8 mouse cellular contexts compared by ENCODE assay signal in genomic region chr10:42862806-42863205, GRCm38 (mm10). TPM values are rescaled to one million over a fixed set of nuclear protein-coding genes. Genes with fewer than 3 reads are reported as not detected.
A peak's percentile ranks its signal among the peaks of the same experiment; 100 is the strongest.
DNase-seq lines count a peak whose midpoint lies in the region; ATAC-seq and TF ChIP-seq lines count a peak whose summit lies in the region.

No protein-coding gene starts in this region.

- TF ChIP-seq CTCF in MEL (IDR thresholded peaks at IDR 0.05 in 2 of 3, conservative IDR thresholded peaks at IDR 0.05 in 1 of 3; ENCODE audit: control insufficient read depth in 1 of 3, insufficient read depth in 1 of 3, low read depth in 2 of 3, low read length in 3 of 3, poor library complexity in 1 of 3, severe bottlenecking in 1 of 3) = no peak

- TF ChIP-seq EP300 in MEL (IDR thresholded peaks at IDR 0.05; ENCODE audit: low read depth in 1 of 2, low read length in 2 of 2) = no peak

- peaks cover 53% of the 10 kb centered on the region for H3K4me1 ChIP-seq in forebrain, embryonic 15.5 days
- peaks cover 54% of the 10 kb centered on the region for H3K4me1 ChIP-seq in forebrain, embryonic 10.5 days
- peaks cover 51% of the 10 kb centered on the region for H3K4me1 ChIP-seq in limb, embryonic 12.5 days (replicated peaks)
- peaks cover 55% of the 10 kb centered on the region for H3K4me1 ChIP-seq in limb, embryonic 10.5 days
- H3K4me1 ChIP-seq in MEL (ENCODE audit: control insufficient read depth in 1 of 2, insufficient read depth in 2 of 2, low read length in 2 of 2) = no peaks in the 10 kb centered on the region; a peak in 1 of 4 replicates
- peaks cover 42% of the 10 kb centered on the region for H3K4me1 ChIP-seq in midbrain, embryonic 16.5 days (ENCODE audit: control insufficient read depth, insufficient read depth, low read length)

- no peak for ATAC-seq in forebrain, embryonic 15.5 days (replicated peaks)
- no peak for ATAC-seq in limb, embryonic 12.5 days (ENCODE audit: insufficient number of reproducible peaks, insufficient read depth, low FRiP score, low TSS enrichment, low read depth)
- no peak for ATAC-seq in midbrain, embryonic 16.5 days

- H3K9me3 ChIP-seq in forebrain, embryonic 15.5 days = no peaks in the 10 kb centered on the region
- H3K9me3 ChIP-seq in forebrain, embryonic 10.5 days = no peaks in the 10 kb centered on the region
- no peaks in the 10 kb centered on the region for H3K9me3 ChIP-seq in limb, embryonic 12.5 days
- H3K9me3 ChIP-seq in limb, embryonic 10.5 days (replicated peaks) = no peaks in the 10 kb centered on the region
- no peaks in the 10 kb centered on the region for H3K9me3 ChIP-seq in MEL (replicated peaks; ENCODE audit: insufficient read depth, low read length)
- H3K9me3 ChIP-seq in midbrain, embryonic 16.5 days (replicated peaks; ENCODE audit: control insufficient read depth, low read length, poor library complexity, severe bottlenecking) = no peaks in the 10 kb centered on the region

- no peak overlapping the region for H3K27ac ChIP-seq in forebrain, embryonic 15.5 days (replicated peaks)
- H3K27ac ChIP-seq in forebrain, embryonic 10.5 days = no peak overlapping the region
- H3K27ac ChIP-seq in limb, embryonic 12.5 days = no peak overlapping the region
- H3K27ac ChIP-seq in limb, embryonic 10.5 days = no peak overlapping the region
- no peak overlapping the region for H3K27ac ChIP-seq in MEL (ENCODE audit: control insufficient read depth, low read depth, low read length)
- no peak overlapping the region for H3K27ac ChIP-seq in midbrain, embryonic 16.5 days (ENCODE audit: low read length)

- H3K27me3 ChIP-seq in forebrain, embryonic 15.5 days = peaks cover 8% of the 10 kb centered on the region; the same call in 1 of the 2 replicates
- H3K27me3 ChIP-seq in forebrain, embryonic 10.5 days (ENCODE audit: poor library complexity, severe bottlenecking) = peaks cover 82% of the 10 kb centered on the region
- no peaks in the 10 kb centered on the region for H3K27me3 ChIP-seq in limb, embryonic 12.5 days
- H3K27me3 ChIP-seq in limb, embryonic 10.5 days (ENCODE audit: low read depth, poor library complexity, severe bottlenecking) = no peaks in the 10 kb centered on the region
- H3K27me3 ChIP-seq in MEL (ENCODE audit: control insufficient read depth in 1 of 2, insufficient read depth in 2 of 2, low read length in 2 of 2) = no peaks in the 10 kb centered on the region; a peak in 1 of 4 replicates
- no peaks in the 10 kb centered on the region for H3K27me3 ChIP-seq in midbrain, embryonic 16.5 days (ENCODE audit: control insufficient read depth, insufficient read depth, low read depth, low read length)

- 73% methylated on average over 4 of the region's 4 CpGs for WGBS in forebrain, embryonic 15.5 days
- WGBS in forebrain, embryonic 10.5 days = 87% methylated on average over 4 of the region's 4 CpGs
- 68% methylated on average over 4 of the region's 4 CpGs for WGBS in limb, embryonic 12.5 days
- WGBS in limb, embryonic 10.5 days = 79% methylated on average over 4 of the region's 4 CpGs
- WGBS in midbrain, embryonic 16.5 days = 83% methylated on average over 4 of the region's 4 CpGs

- H3K4me2 ChIP-seq in forebrain, embryonic 15.5 days (replicated peaks) = peak overlapping the region; percentile 53
- peak overlapping the region; percentile 45 for H3K4me2 ChIP-seq in limb, embryonic 12.5 days
- H3K4me2 ChIP-seq in midbrain, embryonic 16.5 days (ENCODE audit: low read length) = peak overlapping the region; percentile 59

- no peak for DNase-seq in forebrain, embryonic 10.5 days (ENCODE audit: extremely low spot score, low spot score)
- no peak for DNase-seq in limb, embryonic 10.5 days (ENCODE audit: low spot score)
- peak; percentile 30 for DNase-seq in MEL (ENCODE audit: low read depth, low spot score)
- DNase-seq in natural killer cell, adult 2 months (ENCODE audit: low spot score in 2 of 2) = no peak
- DNase-seq in spleen, postnatal 10 days (ENCODE audit: low spot score in 2 of 2) = no peak

- no peaks in the 10 kb centered on the region for H3K36me3 ChIP-seq in forebrain, embryonic 15.5 days
- no peaks in the 10 kb centered on the region for H3K36me3 ChIP-seq in forebrain, embryonic 10.5 days (replicated peaks)
- H3K36me3 ChIP-seq in limb, embryonic 12.5 days = no peaks in the 10 kb centered on the region
- H3K36me3 ChIP-seq in limb, embryonic 10.5 days = no peaks in the 10 kb centered on the region
- no peaks in the 10 kb centered on the region for H3K36me3 ChIP-seq in MEL (ENCODE audit: control insufficient read depth in 1 of 2, insufficient read depth in 2 of 2, low read length in 2 of 2)
- H3K36me3 ChIP-seq in midbrain, embryonic 16.5 days (ENCODE audit: control insufficient read depth, insufficient read depth, low read length) = no peaks in the 10 kb centered on the region

- TF ChIP-seq POLR2A in MEL (IDR thresholded peaks at IDR 0.05; ENCODE audit: control insufficient read depth in 1 of 2, insufficient read depth in 1 of 2, low read depth in 1 of 2, low read length in 2 of 2, poor library complexity in 1 of 2) = no peak

- H3K4me3 ChIP-seq in forebrain, embryonic 15.5 days = 0 out of 2 replicates have a peak overlapping the region, but pooled peaks have one; percentile 2
- H3K4me3 ChIP-seq in forebrain, embryonic 10.5 days = no peak overlapping the region
- H3K4me3 ChIP-seq in limb, embryonic 12.5 days (replicated peaks) = no peak overlapping the region
- no peak overlapping the region for H3K4me3 ChIP-seq in limb, embryonic 10.5 days
- H3K4me3 ChIP-seq in MEL (ENCODE audit: control insufficient read depth in 1 of 2, insufficient read depth in 1 of 2, low read depth in 2 of 2, low read length in 2 of 2) = peak overlapping the region; percentile 14 to 69; a peak in 3 of 4 replicates
- no peak overlapping the region for H3K4me3 ChIP-seq in midbrain, embryonic 16.5 days (ENCODE audit: low read depth, low read length)

- no peak for TF ChIP-seq RAD21 in MEL (IDR thresholded peaks at IDR 0.05; ENCODE audit: low read depth, low read length)

- H3K9ac ChIP-seq in forebrain, embryonic 15.5 days (replicated peaks) = no peak overlapping the region
- H3K9ac ChIP-seq in limb, embryonic 12.5 days (replicated peaks) = no peak overlapping the region
- no peak overlapping the region; the same call in 1 of the 2 replicates for H3K9ac ChIP-seq in MEL (ENCODE audit: control insufficient read depth, low read depth, low read length, poor library complexity, severe bottlenecking)
- no peak overlapping the region for H3K9ac ChIP-seq in midbrain, embryonic 16.5 days (ENCODE audit: low read depth, low read length)

- no peaks in the 10 kb centered on the region for H3K79me2 ChIP-seq in MEL (ENCODE audit: control insufficient read depth, insufficient read depth, low read length, poor library complexity)

TF ChIP-seq in MEL, 35 proteins besides CTCF, POLR2A, EP300 and RAD21:
- TF ChIP-seq GATA1 (IDR thresholded peaks at IDR 0.05; ENCODE audit: low read depth, low read length) (no peak), TBP (IDR thresholded peaks at IDR 0.05; ENCODE audit: low read depth, low read length) (no peak), CHD1 (IDR thresholded peaks at IDR 0.05; ENCODE audit: low read depth, low read length) (no peak), MEF2A (IDR thresholded peaks at IDR 0.05; ENCODE audit: extremely low read depth, insufficient replicate concordance, low read depth, low read length, poor library complexity, severe bottlenecking) (no peak), MAFK (IDR thresholded peaks at IDR 0.05; ENCODE audit: borderline replicate concordance, low read depth, low read length) (no peak), NRF1 (IDR thresholded peaks at IDR 0.05; ENCODE audit: insufficient read depth, low read depth, low read length, poor library complexity, severe bottlenecking) (no peak), MAZ (IDR thresholded peaks at IDR 0.05; ENCODE audit: low read depth, low read length) (no peak), ZNF384 (IDR thresholded peaks at IDR 0.05; ENCODE audit: low read depth, low read length) (no peak), MYC (IDR thresholded peaks at IDR 0.05; ENCODE audit: low read depth, low read length) (no peak), TAL1 (IDR thresholded peaks at IDR 0.05; ENCODE audit: low read length) (no peak), ZC3H11A (IDR thresholded peaks at IDR 0.05; ENCODE audit: low read depth, low read length) (no peak), BHLHE40 (IDR thresholded peaks at IDR 0.05; ENCODE audit: borderline replicate concordance, low read depth, low read length) (no peak), E2F4 (IDR thresholded peaks at IDR 0.05; ENCODE audit: borderline replicate concordance, low read depth, low read length) (no peak), HCFC1 (IDR thresholded peaks at IDR 0.05; ENCODE audit: low read depth, low read length) (no peak), ZKSCAN1 (IDR thresholded peaks at IDR 0.05; ENCODE audit: low read depth, low read length) (no peak)
TF ChIP-seq in MEL: peak in this region for 0.

RNA-seq across cellular contexts. Expression of gene Scml4, which starts 2.6 kb away (rescaled TPM):
- 9.2 and 9.6 TPM in 2 replicates for polyA plus RNA-seq in forebrain, embryonic 15.5 days (2015; fragmentation: Nextera tagmentation; extraction: Ambion mirVana)
- 0.19 and 0.36 TPM in 2 replicates for polyA plus RNA-seq in forebrain, embryonic 10.5 days (2016; fragmentation: Nextera tagmentation; extraction: Ambion mirVana)
- 0.33 and 0.89 TPM in 2 replicates for polyA plus RNA-seq in limb, embryonic 12.5 days (2016; fragmentation: Nextera tagmentation; extraction: Ambion mirVana)
- polyA plus RNA-seq in limb, embryonic 10.5 days (2016; fragmentation: Nextera tagmentation; extraction: Ambion mirVana) = 0.13 and 0.16 TPM in 2 replicates
- 0.08 TPM in 1 of 2 replicates, not detected in the other for total RNA-seq in MEL (2012; rRNA removed)
- polyA plus RNA-seq in MEL (2012; ENCODE audit: insufficient read depth in 1 of 2, insufficient read length in 2 of 2, low read depth in 1 of 2, low replicate concordance in 2 of 2, missing spikeins in 1 of 2) = under 1 TPM in 1 of 2 experiments, not detected in 1; 0.03 TPM
- 19.5 and 22.0 TPM in 2 replicates for polyA plus RNA-seq in midbrain, embryonic 16.5 days (2015; fragmentation: Nextera tagmentation; extraction: Ambion mirVana)

Comparison
In these comparisons a context has a peak if more than half of its experiments do, and no peak if none do; other contexts are left out.
1. H3K4me3 ChIP-seq: peak in forebrain, embryonic 15.5 days (single experiment) and MEL (2 of 2); none in forebrain, embryonic 10.5 days (single experiment), limb, embryonic 12.5 days (single experiment), limb, embryonic 10.5 days (single experiment) and midbrain, embryonic 16.5 days (single experiment).
2. Peak in every context shown above with its lines, with median percentiles within 50 percentile points of each other: H3K4me2 ChIP-seq.